Mouse (Mus musculus) midbrain, embryonic 12.5 days (tissue): ENCODE measurements at regions not wholly inside any gene's neighbourhood (a gene's known extent, or its start where the extent isn't known, plus 50 kb on each side); places are given as distances from the start of the nearest gene placed in this dataset.

Experiments used
- ATAC-seq: fragments of 200-750 bp; cut with Nextera tagmentation; 2 replicates; pipeline ENCODE4 v1.8.0; 2017; ENCODE audit warnings: low read depth, moderate TSS enrichment, moderate library complexity; ENCODE audit not compliant: low FRiP score
- H3K27ac ChIP-seq: fragments of 300-500 bp; sonication (generic); replicated peaks from 2 replicates; pipeline ENCODE4 v1.5.1; 2016; ENCODE audit warnings: mild to moderate bottlenecking
- H3K27me3 ChIP-seq: fragments of 300-500 bp; sonication (generic); 2 replicates; pipeline ENCODE4 v1.6.1; 2016; ENCODE audit warnings: mild to moderate bottlenecking
- H3K36me3 ChIP-seq: fragments of 300-500 bp; sonication (generic); 2 replicates; pipeline ENCODE4 v1.6.1; 2016
- H3K4me1 ChIP-seq: fragments of 300-500 bp; sonication (generic); 2 replicates; pipeline ENCODE4 v1.6.1; 2016
- H3K4me2 ChIP-seq: fragments of 300-500 bp; sonication (generic); replicated peaks from 2 replicates; pipeline ENCODE4 v1.6.1; 2016; ENCODE audit warnings: mild to moderate bottlenecking, moderate library complexity
- H3K4me3 ChIP-seq: fragments of 300-500 bp; sonication (generic); 2 replicates; pipeline ENCODE4 v1.5.1; 2016; ENCODE audit warnings: mild to moderate bottlenecking
- H3K9ac ChIP-seq: fragments of 300-500 bp; sonication (generic); replicated peaks from 2 replicates; pipeline ENCODE4 v1.6.1; 2016; ENCODE audit warnings: mild to moderate bottlenecking, moderate library complexity
- H3K9me3 ChIP-seq: fragments of 300-500 bp; sonication (generic); 2 replicates; pipeline ENCODE4 v1.6.1; 2016; ENCODE audit warnings: mild to moderate bottlenecking
- WGBS: fragments of 180-500 bp; shearing (Covaris S2); methylation state at CpG from one replicate; pipeline ENCODE4 v1.1.7; 2016; 5-methylcytosine and 5-hydroxymethylcytosine counted together

DNA sequence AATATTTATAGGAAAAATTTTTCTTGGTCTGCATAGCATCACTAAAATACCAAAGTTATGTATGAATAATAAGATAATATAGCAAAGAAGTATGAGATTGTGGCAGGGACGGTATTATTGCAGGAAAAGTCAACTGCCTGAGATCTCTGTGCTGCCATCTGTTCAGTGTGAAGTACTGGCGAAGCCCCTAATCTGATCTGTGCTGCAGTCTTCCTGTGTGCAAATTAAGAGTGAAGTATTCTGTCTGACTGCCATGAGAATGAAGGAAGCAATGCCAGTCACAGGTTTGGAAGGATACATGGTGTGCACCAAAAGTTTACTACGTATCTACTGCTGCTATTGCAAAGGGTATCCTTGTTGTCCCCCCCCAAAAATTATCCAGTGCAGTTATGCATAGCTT lies 501.5 kb downstream of the Rab28 start:
- 86% methylated on average over 3 of the region's 3 CpGs for WGBS
- no peaks in the 10 kb centered on the region for H3K4me1 ChIP-seq
- no peaks in the 10 kb centered on the region for H3K27me3 ChIP-seq
- ATAC-seq = no peak
- H3K27ac ChIP-seq = no peak overlapping the region
- no peak overlapping the region for H3K9ac ChIP-seq
- H3K4me3 ChIP-seq = no peak overlapping the region
- no peaks in the 10 kb centered on the region for H3K36me3 ChIP-seq
- H3K9me3 ChIP-seq = no peaks in the 10 kb centered on the region
- H3K4me2 ChIP-seq = no peak overlapping the region

DNA sequence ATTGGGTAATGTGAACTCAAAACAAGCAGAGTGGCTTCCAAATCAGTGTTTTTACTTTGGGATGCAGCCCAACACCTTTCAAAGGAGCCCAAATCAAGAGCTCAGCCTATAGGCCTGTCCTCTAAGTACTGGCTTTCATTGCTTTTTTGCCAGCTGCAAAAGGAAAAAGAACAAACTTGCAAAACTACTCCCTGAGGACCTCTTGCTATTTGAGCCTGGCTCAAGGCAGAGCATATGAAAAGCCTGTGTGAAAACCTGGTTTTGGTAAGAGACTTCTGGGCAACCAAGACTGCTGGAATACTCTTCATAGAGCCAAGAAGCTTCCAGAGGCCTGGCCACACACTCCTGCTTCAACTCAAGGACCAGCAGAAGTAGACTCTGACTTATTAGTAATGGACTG lies 503.5 kb downstream of the Rab28 start:
- Histone ChIP-seq H3K36me3 (no peaks in the 10 kb centered on the region), H3K27me3 (no peaks in the 10 kb centered on the region), H3K4me3 (no peak overlapping the region), H3K27ac (no peak overlapping the region), H3K4me2 (no peak overlapping the region), H3K9ac (no peak overlapping the region), H3K4me1 (no peaks in the 10 kb centered on the region), H3K9me3 (no peaks in the 10 kb centered on the region)
- no peak for ATAC-seq

DNA sequence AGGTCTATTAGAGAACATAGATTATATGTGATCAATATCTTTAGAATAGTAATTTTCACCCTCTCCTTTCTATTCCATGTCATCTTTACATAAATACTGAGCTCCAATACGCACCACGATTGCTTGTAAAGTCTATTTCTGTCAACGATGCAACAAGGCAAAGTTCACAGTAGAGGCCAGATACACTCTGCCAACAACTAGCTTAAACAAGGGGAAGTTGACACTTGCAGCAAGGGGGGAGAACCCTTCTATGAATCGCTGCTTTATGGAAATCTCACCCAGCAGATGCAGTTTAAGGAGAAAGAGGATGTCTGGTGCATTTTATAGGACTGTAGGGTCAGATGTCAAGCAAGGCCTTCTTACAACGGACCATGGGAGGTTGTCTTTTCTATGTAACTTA lies 520.8 kb downstream of the Rab28 start:
- WGBS = 87% methylated on average over 5 of the region's 5 CpGs
- ATAC-seq = no peak
- H3K9me3 ChIP-seq = no peaks in the 10 kb centered on the region
- no peak overlapping the region for H3K9ac ChIP-seq
- no peak overlapping the region for H3K4me2 ChIP-seq
- H3K4me3 ChIP-seq = no peak overlapping the region
- H3K27ac ChIP-seq = no peak overlapping the region
- H3K4me1 ChIP-seq = no peaks in the 10 kb centered on the region
- no peaks in the 10 kb centered on the region for H3K27me3 ChIP-seq
- H3K36me3 ChIP-seq = no peaks in the 10 kb centered on the region

DNA sequence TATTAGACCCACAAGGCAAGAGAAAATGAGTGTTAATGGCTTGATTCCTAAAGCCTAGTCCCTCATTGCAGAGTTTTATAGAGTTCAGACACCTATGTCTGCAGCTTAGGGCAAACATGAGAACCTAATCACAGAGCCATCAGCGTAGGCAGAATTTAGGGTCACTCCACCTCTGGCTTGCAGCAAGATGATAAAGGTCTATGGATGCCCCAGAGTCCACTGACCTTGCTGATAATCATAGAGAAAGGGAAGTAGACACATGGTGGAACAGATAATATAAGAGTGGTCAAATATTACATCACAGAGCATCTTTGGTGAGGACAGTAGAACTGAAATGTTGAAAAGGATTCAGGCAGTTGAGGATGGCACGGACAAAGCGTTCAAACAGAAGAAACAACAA lies 530.7 kb downstream of the Rab28 start:
- no peak overlapping the region for H3K27ac ChIP-seq
- no peaks in the 10 kb centered on the region for H3K9me3 ChIP-seq
- no peak overlapping the region for H3K4me2 ChIP-seq
- 87% methylated on average over 3 of the region's 3 CpGs for WGBS
- H3K36me3 ChIP-seq = no peaks in the 10 kb centered on the region
- H3K4me1 ChIP-seq = no peaks in the 10 kb centered on the region
- no peak overlapping the region for H3K9ac ChIP-seq
- no peak for ATAC-seq
- no peak overlapping the region for H3K4me3 ChIP-seq
- H3K27me3 ChIP-seq = no peaks in the 10 kb centered on the region

DNA sequence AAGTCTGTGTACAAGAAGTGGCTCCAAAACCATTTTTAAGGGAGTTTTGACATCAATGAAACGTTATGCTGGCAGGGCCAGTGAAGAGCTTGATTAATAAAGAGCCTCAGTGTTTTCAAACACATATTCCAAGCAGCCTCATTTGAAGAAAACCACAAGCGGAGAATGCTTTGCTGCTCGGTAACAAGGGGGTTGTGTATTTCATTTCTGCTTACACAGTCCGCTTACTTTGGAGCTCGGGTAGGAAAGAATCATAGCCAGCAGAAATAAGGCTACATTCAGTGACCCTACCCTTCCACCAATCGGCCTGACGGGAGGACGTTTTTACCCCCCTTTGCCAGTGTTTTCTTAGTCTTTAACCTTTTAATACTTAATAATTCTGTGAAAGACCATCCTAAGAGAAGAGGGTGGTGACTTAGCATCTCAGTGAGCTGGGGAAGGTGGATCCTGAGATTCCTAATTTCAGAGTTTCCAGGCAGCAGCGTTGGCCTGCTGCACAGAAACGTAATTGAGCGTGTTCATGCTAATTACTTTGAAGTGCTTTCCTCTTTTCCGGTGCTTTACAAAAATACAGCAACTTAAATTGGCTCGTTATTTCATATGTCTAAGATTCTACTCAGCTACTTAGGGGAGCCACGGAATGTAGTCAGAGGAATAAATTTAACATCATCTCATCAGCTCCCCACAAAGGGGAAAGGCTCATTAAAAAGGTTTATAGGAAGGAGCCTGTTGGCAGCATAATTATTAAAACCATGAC lies 541.9 kb downstream of the Rab28 start:
- Histone ChIP-seq H3K36me3 (no peaks in the 10 kb centered on the region), H3K4me1 (no peaks in the 10 kb centered on the region), H3K27me3 (no peaks in the 10 kb centered on the region), H3K27ac (no peak overlapping the region), H3K9me3 (no peaks in the 10 kb centered on the region), H3K4me2 (no peak overlapping the region), H3K4me3 (no peak overlapping the region), H3K9ac (no peak overlapping the region)
- WGBS = 66% methylated on average over 14 of the region's 14 CpGs
- peak; percentile 52; the same call in 1 of the 2 replicates for ATAC-seq

- Histone ChIP-seq H3K27me3 (no peaks in the 10 kb centered on the region), H3K4me3 (no peak overlapping the region), H3K4me2 (no peak overlapping the region), H3K4me1 (no peaks in the 10 kb centered on the region), H3K36me3 (no peaks in the 10 kb centered on the region), H3K27ac (no peak overlapping the region), H3K9me3 (no peaks in the 10 kb centered on the region), H3K9ac (no peak overlapping the region)
- 33% methylated on average over 5 of the region's 5 CpGs for WGBS
- ATAC-seq = peak; percentile 38; the same call in 1 of the 2 replicates
These were observed 582.9 kb downstream of the Rab28 start for GRCm38 (mm10) chr5:41125050-41125449.

GRCm38 (mm10) chr5:41117658-41118057 lies 590.3 kb downstream of the Rab28 start:
- Histone ChIP-seq H3K4me1 (no peaks in the 10 kb centered on the region), H3K4me2 (no peak overlapping the region), H3K4me3 (no peak overlapping the region), H3K9me3 (no peaks in the 10 kb centered on the region), H3K9ac (no peak overlapping the region), H3K27me3 (no peaks in the 10 kb centered on the region), H3K36me3 (no peaks in the 10 kb centered on the region), H3K27ac (no peak overlapping the region)
- ATAC-seq = no peak
- 47% methylated on average over 3 of the region's 3 CpGs for WGBS

- Histone ChIP-seq H3K4me3 (no peak overlapping the region), H3K36me3 (no peaks in the 10 kb centered on the region), H3K27me3 (no peaks in the 10 kb centered on the region), H3K4me1 (no peaks in the 10 kb centered on the region), H3K4me2 (no peak overlapping the region), H3K27ac (no peak overlapping the region), H3K9me3 (no peaks in the 10 kb centered on the region), H3K9ac (no peak overlapping the region)
- ATAC-seq = no peak
- WGBS = 51% methylated on average over 5 of the region's 5 CpGs
These were observed 620.2 kb downstream of the Rab28 start for GRCm38 (mm10) chr5:41087773-41088172.

DNA sequence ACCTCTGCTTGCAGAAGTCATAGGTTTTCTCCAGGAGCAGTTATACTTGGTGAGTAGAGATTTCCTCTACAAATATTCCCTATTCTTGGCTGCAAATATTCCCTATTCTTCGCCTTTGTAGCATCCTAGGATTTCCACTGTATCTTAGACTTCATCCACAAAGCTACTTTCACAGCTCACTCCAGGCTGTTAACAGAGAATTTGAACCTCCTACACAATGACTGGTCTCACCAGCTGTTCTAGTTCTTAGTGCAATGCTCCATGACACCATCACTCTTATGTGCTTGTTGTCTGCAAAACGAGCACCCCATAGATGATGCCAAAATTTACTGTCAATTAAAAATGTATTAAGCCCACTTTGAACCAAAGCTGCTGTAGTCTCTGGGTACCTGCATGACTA lies 631.5 kb downstream of the Rab28 start:
- no peaks in the 10 kb centered on the region for H3K4me1 ChIP-seq
- 81% methylated on average over 2 of the region's 2 CpGs for WGBS
- no peak overlapping the region for H3K4me3 ChIP-seq
- ATAC-seq = no peak
- no peaks in the 10 kb centered on the region for H3K9me3 ChIP-seq
- H3K27ac ChIP-seq = no peak overlapping the region
- no peaks in the 10 kb centered on the region for H3K36me3 ChIP-seq
- H3K27me3 ChIP-seq = no peaks in the 10 kb centered on the region
- no peak overlapping the region for H3K4me2 ChIP-seq
- no peak overlapping the region for H3K9ac ChIP-seq

- WGBS = 92% methylated on average over 9 of the region's 9 CpGs
- Histone ChIP-seq H3K4me3 (no peak overlapping the region), H3K9me3 (no peaks in the 10 kb centered on the region), H3K36me3 (no peaks in the 10 kb centered on the region), H3K9ac (no peak overlapping the region), H3K27ac (no peak overlapping the region), H3K4me1 (no peaks in the 10 kb centered on the region), H3K4me2 (no peak overlapping the region), H3K27me3 (no peaks in the 10 kb centered on the region)
- ATAC-seq = no peak
These were observed 646.3 kb downstream of the Rab28 start for GRCm38 (mm10) chr5:41061646-41062045.

DNA sequence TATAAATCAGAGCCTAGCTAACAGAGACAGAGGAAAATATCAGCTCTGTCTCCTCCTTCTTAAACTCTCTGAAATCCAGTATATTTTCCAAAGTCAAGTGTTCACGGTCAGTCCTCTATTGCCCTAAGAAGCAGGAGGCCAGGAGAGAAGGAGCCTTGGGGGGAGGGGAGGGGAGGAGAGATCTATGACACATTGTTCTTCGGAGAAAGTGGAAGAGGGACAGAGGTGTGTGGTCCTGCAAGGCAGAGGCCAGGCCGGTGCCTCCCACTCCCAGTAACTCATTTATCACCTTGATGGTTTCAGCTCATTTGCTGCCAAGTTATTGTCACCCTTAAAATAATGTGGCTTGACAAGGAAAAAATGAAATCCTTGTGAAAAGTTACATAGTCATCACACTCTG lies 646.7 kb downstream of the Rab28 start:
- H3K9ac ChIP-seq = no peak overlapping the region

GRCm38 (mm10) chr5:41058015-41058414 lies 649.9 kb downstream of the Rab28 start:
- 92% methylated on average over 3 of the region's 3 CpGs for WGBS
- Histone ChIP-seq H3K27ac (no peak overlapping the region), H3K9ac (no peak overlapping the region), H3K4me3 (no peak overlapping the region), H3K9me3 (no peaks in the 10 kb centered on the region), H3K4me2 (no peak overlapping the region), H3K4me1 (no peaks in the 10 kb centered on the region), H3K36me3 (no peaks in the 10 kb centered on the region), H3K27me3 (no peaks in the 10 kb centered on the region)
- ATAC-seq = no peak

More for the DNA sequence above, 646.7 kb downstream of the Rab28 start:
- no peaks in the 10 kb centered on the region for H3K36me3 ChIP-seq
- H3K4me2 ChIP-seq = no peak overlapping the region
- H3K27ac ChIP-seq = no peak overlapping the region
- 79% methylated on average over 3 of the region's 3 CpGs for WGBS
- no peaks in the 10 kb centered on the region for H3K4me1 ChIP-seq
- H3K27me3 ChIP-seq = no peaks in the 10 kb centered on the region
- ATAC-seq = no peak
- no peak overlapping the region for H3K4me3 ChIP-seq
- no peaks in the 10 kb centered on the region for H3K9me3 ChIP-seq

- Histone ChIP-seq H3K9ac (no peak overlapping the region), H3K27ac (no peak overlapping the region), H3K4me1 (no peaks in the 10 kb centered on the region), H3K27me3 (no peaks in the 10 kb centered on the region), H3K9me3 (no peaks in the 10 kb centered on the region), H3K4me2 (no peak overlapping the region), H3K36me3 (no peaks in the 10 kb centered on the region), H3K4me3 (no peak overlapping the region)
- 33% methylated on average over 4 of the region's 4 CpGs for WGBS
- ATAC-seq = 0 out of 2 replicates have a peak, but pooled peaks have one; percentile 34
These were observed 656.0 kb downstream of the Rab28 start for GRCm38 (mm10) chr5:41051948-41052347.
